Mouse (Mus musculus): Measurements from ENCODE around the gene Havcr1. TPM values are rescaled to one million over a fixed set of nuclear protein-coding genes. Genes with fewer than 3 reads are reported as not detected.

Havcr1 gene
- polyA plus RNA-seq, 1 experiment from 2014 or later: 2.7 TPM

GRCm38 (mm10) chr11:46819930-46820329 is 85.0 kb downstream of the Havcr1 start:
- WGBS: 38% methylated on average over 4 of the region's 4 CpGs
- no peak for DNase-seq

More at GRCm38 (mm10) chr11:46819930-46820329, 85.0 kb downstream of the Havcr1 start:
- Histone ChIP-seq H3K4me1 (ENCODE audit: insufficient read depth) (no peaks in the 10 kb centered on the region), H3K4me3 (ENCODE audit: low read depth, low read length) (no peak overlapping the region), H3K36me3 (ENCODE audit: insufficient read depth) (no peaks in the 10 kb centered on the region), H3K9ac (no peak overlapping the region), H3K27ac (ENCODE audit: low read depth) (no peak overlapping the region), H3K4me2 (no peak overlapping the region), H3K27me3 (ENCODE audit: insufficient read depth, low read length) (no peaks in the 10 kb centered on the region), H3K9me3 (ENCODE audit: low read depth, low read length) (no peaks in the 10 kb centered on the region)
- TF ChIP-seq CTCF (IDR thresholded peaks at IDR 0.05; ENCODE audit: low read depth): no peak
- ATAC-seq (ENCODE audit: insufficient read depth): no peak

Other genes with a start within 250 kb of the Havcr1 start
- not detected in 2 replicates for gene Gm12169, start 210.9 kb upstream of the Havcr1 start, polyA plus RNA-seq (2014; fragmentation: Nextera tagmentation; extraction: Ambion mirVana)
- gene BC053393, start 163.5 kb upstream of the Havcr1 start, polyA plus RNA-seq (2014; fragmentation: Nextera tagmentation; extraction: Ambion mirVana): not detected in 2 replicates
- not detected in 2 replicates for gene Dppa1, start 105.8 kb upstream of the Havcr1 start, polyA plus RNA-seq (2014; fragmentation: Nextera tagmentation; extraction: Ambion mirVana)
- gene Timd2, start 28.0 kb upstream of the Havcr1 start, polyA plus RNA-seq (2014; fragmentation: Nextera tagmentation; extraction: Ambion mirVana): not detected in 2 replicates
- gene Timd4, start 75.7 kb downstream of the Havcr1 start, polyA plus RNA-seq (2014; fragmentation: Nextera tagmentation; extraction: Ambion mirVana): 0.13 and 0.16 TPM in 2 replicates